Mouse (Mus musculus): ENCODE measurements around the gene Obox3. TPM values are rescaled to one million over a fixed set of nuclear protein-coding genes. Genes with fewer than 3 reads are reported as not detected.
"Not testable (repeated sequence)": the region's sequence is repeated elsewhere in the genome, so short reads cannot be mapped to it uniquely, and the experiment has no call there.

Gene Obox3
- not detected in 2 replicates for polyA plus RNA-seq (2015; fragmentation: Nextera tagmentation; extraction: Ambion mirVana)

- H3K27ac ChIP-seq (ENCODE audit: low read length); H3K27me3 ChIP-seq (replicated peaks; ENCODE audit: control insufficient read depth, insufficient read depth, low read length); ATAC-seq; H3K4me2 ChIP-seq (ENCODE audit: low read depth, low read length); H3K4me1 ChIP-seq (ENCODE audit: control insufficient read depth, insufficient read depth, low read length); H3K4me3 ChIP-seq (ENCODE audit: low read length); H3K36me3 ChIP-seq (ENCODE audit: control insufficient read depth, insufficient read depth, low read length); H3K9ac ChIP-seq (ENCODE audit: low read depth, low read length); H3K9me3 ChIP-seq (ENCODE audit: control insufficient read depth, low read length): not testable (repeated sequence)
- WGBS, result 29% methylated on average over 1 of the region's 1 CpGs
Measured at GRCm38 (mm10) chr7:15639802-15640201, at the start of gene Obox3. TSS of gene Obox3 (minus strand) at chr7:15639902.

- not testable (repeated sequence) for H3K4me1 ChIP-seq (ENCODE audit: control insufficient read depth, insufficient read depth, low read length); ATAC-seq; H3K9me3 ChIP-seq (ENCODE audit: control insufficient read depth, low read length); H3K27me3 ChIP-seq (replicated peaks; ENCODE audit: control insufficient read depth, insufficient read depth, low read length); H3K27ac ChIP-seq (ENCODE audit: low read length); H3K4me2 ChIP-seq (ENCODE audit: low read depth, low read length); H3K4me3 ChIP-seq (ENCODE audit: low read length); H3K9ac ChIP-seq (ENCODE audit: low read depth, low read length); H3K36me3 ChIP-seq (ENCODE audit: control insufficient read depth, insufficient read depth, low read length)
- 80% methylated on average over 4 of the region's 5 CpGs for WGBS
Measured at GRCm38 (mm10) chr7:15509411-15509810, 130.3 kb downstream of the Obox3 start.

Other genes starting within 250 kb of the Obox3 start
- gene Obox5, start 110.2 kb upstream of the Obox3 start, polyA plus RNA-seq (2015; fragmentation: Nextera tagmentation; extraction: Ambion mirVana), result not detected in 2 replicates
- gene Obox6, start 199.8 kb upstream of the Obox3 start, polyA plus RNA-seq (2015; fragmentation: Nextera tagmentation; extraction: Ambion mirVana), result not detected in 2 replicates
- gene Crx, start 240.1 kb upstream of the Obox3 start, polyA plus RNA-seq (2015; fragmentation: Nextera tagmentation; extraction: Ambion mirVana), result not detected in 2 replicates
- not detected in 2 replicates for gene Crxos, start 242.7 kb upstream of the Obox3 start, polyA plus RNA-seq (2015; fragmentation: Nextera tagmentation; extraction: Ambion mirVana)